Mouse (Mus musculus) liver, embryonic 18 days (tissue): Measurements from ENCODE around the gene B4galt5. TPM values are rescaled to one million over a fixed set of nuclear protein-coding genes. Genes with fewer than 3 reads are reported as not detected.

ENCODE experiments used
- polyA plus RNA-seq: library from polyadenylated mRNA; depleted of rRNA; stranded (reverse); fragments of >200 nt; gene quantifications from 2 replicates; pipeline ENCODE4 v1.2.3, GENCODE M21; 2012; rRNA removed

The B4galt5 gene
- polyA plus RNA-seq: 3.5 and 3.7 TPM in 2 replicates

DNA sequence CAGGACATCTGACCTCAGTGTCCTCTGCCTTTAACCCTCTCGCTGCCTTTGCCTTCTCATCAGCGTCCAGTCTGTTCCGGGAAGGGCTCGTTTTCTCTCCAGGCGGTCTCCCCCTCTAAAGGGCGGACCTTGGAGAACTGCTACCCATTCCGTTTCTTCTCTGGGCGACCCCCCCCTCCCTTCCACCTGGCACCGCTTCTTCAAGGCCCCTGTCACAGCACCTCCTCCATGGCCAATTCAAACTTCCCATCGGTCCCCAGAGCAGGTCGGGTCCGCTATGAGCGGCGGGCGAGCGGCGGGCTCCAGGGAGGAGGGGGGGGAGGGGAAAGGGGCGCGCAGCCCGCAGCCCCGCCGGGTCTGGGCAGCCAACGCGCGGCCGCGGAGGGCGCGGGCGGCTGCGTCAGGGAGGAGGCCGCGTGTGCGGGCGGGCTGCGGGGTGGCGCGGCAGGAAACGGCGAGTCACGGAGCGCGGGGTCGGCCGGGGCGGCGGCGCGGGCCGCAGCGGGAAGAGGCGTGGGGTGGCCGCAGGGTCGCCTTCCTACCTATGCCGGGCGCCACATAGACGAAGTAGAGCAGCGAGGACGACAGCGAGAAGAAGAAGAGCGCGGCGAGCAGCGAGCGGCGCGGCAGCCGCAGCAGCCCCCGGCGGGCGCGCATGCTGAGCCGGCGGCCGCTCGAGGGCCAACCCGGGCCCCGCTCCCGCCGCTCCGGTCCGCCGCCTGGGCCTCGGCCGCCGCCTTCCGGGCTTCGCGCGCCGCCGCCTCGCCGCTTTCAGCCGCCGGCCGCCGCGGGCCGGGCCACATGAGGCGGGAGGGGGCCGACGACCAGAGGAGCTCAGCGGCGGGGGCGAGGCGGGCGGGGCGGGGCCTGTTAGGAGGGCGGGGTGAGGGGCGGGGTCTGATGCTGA is at the start of gene B4galt5:
TSS of gene B4galt5 (minus strand) at position 808 of the 907 bp plus-strand sequence.

Other genes with a start within 250 kb of the B4galt5 start
- 0.14 and 0.23 TPM in 2 replicates for gene Kcnb1, start 159.0 kb downstream of the B4galt5 start, polyA plus RNA-seq
- 1.2 TPM in 2 replicates for gene Ptgis, start 108.6 kb downstream of the B4galt5 start, polyA plus RNA-seq
- gene Slc9a8, start 72.5 kb upstream of the B4galt5 start, polyA plus RNA-seq: 12.4 and 14.4 TPM in 2 replicates
- 46.8 and 52.3 TPM in 2 replicates for gene Rnf114, start 143.5 kb upstream of the B4galt5 start, polyA plus RNA-seq
- 5.3 and 5.6 TPM in 2 replicates for gene Spata2, start 143.7 kb upstream of the B4galt5 start, polyA plus RNA-seq
- gene Snai1, start 189.0 kb upstream of the B4galt5 start, polyA plus RNA-seq: 1.6 and 1.7 TPM in 2 replicates